Mouse (Mus musculus) midbrain, embryonic 10.5 days (tissue): ENCODE measurements around the gene Eddm3b. TPM values are rescaled to one million over a fixed set of nuclear protein-coding genes. Genes with fewer than 3 reads are reported as not detected.
A peak's percentile ranks its signal among the peaks of the same experiment; 100 is the strongest.

Experiments
- DNase-seq: peaks from one replicate; pipeline ENCODE4 v3.0.0-alpha.2; 2017; ENCODE audit warnings: low spot score
- H3K27ac ChIP-seq: fragments of 300-500 bp; sonication (generic); replicated peaks from 2 replicates; pipeline ENCODE4 v1.5.1; 2016; ENCODE audit warnings: mild to moderate bottlenecking
- H3K27me3 ChIP-seq: fragments of 300-500 bp; sonication (generic); 2 replicates; pipeline ENCODE4 v1.6.1; 2016; ENCODE audit warnings: low read depth, mild to moderate bottlenecking; ENCODE audit not compliant: poor library complexity, severe bottlenecking
- H3K36me3 ChIP-seq: fragments of 300-500 bp; sonication (generic); 2 replicates; pipeline ENCODE4 v1.6.1; 2016; ENCODE audit warnings: mild to moderate bottlenecking, moderate library complexity
- H3K4me1 ChIP-seq: fragments of 300-500 bp; sonication (generic); 2 replicates; pipeline ENCODE4 v1.6.1; 2016
- H3K4me3 ChIP-seq: fragments of 300-500 bp; sonication (generic); 2 replicates; pipeline ENCODE4 v1.5.1; 2016; ENCODE audit warnings: mild to moderate bottlenecking, moderate library complexity
- H3K9me3 ChIP-seq: fragments of 300-500 bp; sonication (generic); replicated peaks from 2 replicates; pipeline ENCODE4 v1.6.1; 2016; ENCODE audit warnings: mild to moderate bottlenecking
- WGBS: fragments of 180-500 bp; shearing (Covaris S2); methylation state at CpG from one replicate; pipeline ENCODE4 v1.1.7; 2016; 5-methylcytosine and 5-hydroxymethylcytosine counted together
- polyA plus RNA-seq: library from polyadenylated mRNA; unstranded; fragments of >200 nt; fragmentation: Nextera tagmentation; extraction: Ambion mirVana; gene quantifications from 2 replicates; pipeline ENCODE4 v1.2.1, GENCODE M21; 2016

Gene Eddm3b
- polyA plus RNA-seq, 1 experiment from 2014 or later = 0.16 TPM

DNA sequence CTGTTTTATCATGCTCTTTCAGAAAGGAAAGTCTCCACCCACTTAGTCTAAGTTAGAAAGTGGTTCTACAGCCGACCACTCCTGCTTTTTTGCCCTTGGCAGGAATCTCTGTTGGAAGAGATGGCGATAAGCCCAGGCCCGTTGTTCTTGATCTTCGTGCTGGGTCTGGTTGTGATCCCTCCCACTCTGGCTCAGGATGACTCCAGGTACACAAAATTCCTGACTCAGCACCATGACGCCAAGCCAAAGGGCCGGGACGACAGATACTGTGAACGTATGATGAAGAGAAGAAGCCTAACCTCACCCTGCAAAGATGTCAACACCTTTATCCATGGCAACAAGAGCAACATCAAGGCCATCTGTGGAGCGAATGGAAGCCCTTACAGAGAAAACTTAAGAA is 12.9 kb upstream of the Eddm3b start:
- H3K27ac ChIP-seq = no peak overlapping the region
- no peaks in the 10 kb centered on the region for H3K4me1 ChIP-seq
- no peaks in the 10 kb centered on the region for H3K36me3 ChIP-seq
- WGBS = 87% methylated on average over 9 of the region's 9 CpGs
- no peaks in the 10 kb centered on the region for H3K27me3 ChIP-seq
- no peak overlapping the region for H3K4me3 ChIP-seq
- H3K9me3 ChIP-seq = no peaks in the 10 kb centered on the region
- no peak for DNase-seq

DNA sequence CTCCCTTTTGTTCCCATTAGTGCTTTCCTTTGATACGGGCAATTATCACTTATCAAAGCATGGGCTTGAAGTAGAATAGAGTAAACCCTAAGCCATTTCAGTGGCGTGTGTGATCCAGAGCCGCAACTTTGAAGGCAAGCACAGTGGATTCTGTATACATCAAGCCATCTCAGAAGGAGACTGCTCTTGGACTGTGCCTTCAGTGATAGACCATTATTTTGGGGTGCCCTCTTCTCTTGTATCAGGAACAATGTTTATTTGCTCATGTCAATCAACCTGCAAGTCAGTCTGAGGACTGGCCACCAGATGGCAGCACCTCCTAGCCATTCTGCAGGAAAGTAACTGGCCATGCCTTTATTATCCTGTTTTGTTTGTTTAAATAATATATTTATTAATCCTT is 11.0 kb upstream of the Eddm3b start:
- peak; percentile 61 for DNase-seq
- H3K4me3 ChIP-seq = no peak overlapping the region
- H3K9me3 ChIP-seq = no peaks in the 10 kb centered on the region
- 68% methylated on average over 3 of the region's 3 CpGs for WGBS
- no peaks in the 10 kb centered on the region for H3K27me3 ChIP-seq
- no peaks in the 10 kb centered on the region for H3K4me1 ChIP-seq
- no peaks in the 10 kb centered on the region for H3K36me3 ChIP-seq
- H3K27ac ChIP-seq = no peak overlapping the region

DNA sequence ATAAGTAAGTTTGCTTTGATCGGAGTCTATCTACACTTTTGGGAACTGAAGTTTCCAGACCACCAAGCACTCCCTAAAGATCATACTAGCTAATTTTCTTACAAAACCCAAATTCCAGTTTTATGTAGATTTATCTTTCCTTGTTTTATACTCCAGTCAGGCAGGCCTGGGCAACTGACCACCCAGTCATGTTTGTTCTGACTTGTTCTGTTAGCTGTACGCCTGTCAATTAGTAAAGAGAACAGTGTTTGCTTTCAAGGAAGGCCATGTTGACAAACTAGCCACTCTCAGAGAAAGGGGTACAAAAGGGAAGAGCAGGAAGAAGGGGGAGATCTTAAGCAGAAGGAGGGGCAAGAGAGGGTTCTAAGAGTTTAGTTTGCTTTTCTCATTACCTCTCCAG is 9.9 kb upstream of the Eddm3b start:
- H3K9me3 ChIP-seq = no peaks in the 10 kb centered on the region
- no peaks in the 10 kb centered on the region for H3K36me3 ChIP-seq
- no peak for DNase-seq
- 96% methylated on average over 2 of the region's 2 CpGs for WGBS
- no peak overlapping the region for H3K4me3 ChIP-seq
- H3K27me3 ChIP-seq = no peaks in the 10 kb centered on the region
- H3K27ac ChIP-seq = no peak overlapping the region
- no peaks in the 10 kb centered on the region for H3K4me1 ChIP-seq

DNA sequence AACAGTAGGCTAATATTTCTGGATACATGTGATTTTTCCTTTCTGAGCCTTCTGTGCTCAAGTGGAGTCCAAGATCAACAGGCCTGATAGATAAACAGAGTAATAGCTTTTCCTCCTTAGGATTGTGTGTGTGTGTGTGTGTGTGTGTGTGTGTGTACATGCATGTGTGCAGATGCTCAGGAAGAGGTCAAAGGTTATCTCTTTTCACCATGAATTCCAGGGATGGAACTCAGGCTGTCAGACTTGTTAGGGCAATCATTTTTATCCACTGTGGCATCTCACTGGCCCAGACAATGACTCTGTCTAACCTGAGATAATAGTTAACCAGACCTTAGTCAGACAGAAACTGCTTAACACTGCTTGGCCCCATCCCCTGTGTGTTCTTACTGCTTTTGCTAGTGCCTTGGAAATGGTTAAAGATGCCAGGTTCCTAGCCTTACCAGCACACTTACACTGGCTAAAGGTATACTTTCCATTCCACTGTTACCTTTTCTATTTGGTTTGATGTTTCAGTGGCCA is 7.7 kb upstream of the Eddm3b start:
- no peaks in the 10 kb centered on the region for H3K4me1 ChIP-seq
- no peak overlapping the region for H3K4me3 ChIP-seq
- H3K27me3 ChIP-seq = no peaks in the 10 kb centered on the region
- no peak for DNase-seq
- no peaks in the 10 kb centered on the region for H3K36me3 ChIP-seq
- H3K27ac ChIP-seq = no peak overlapping the region
- H3K9me3 ChIP-seq = no peaks in the 10 kb centered on the region

DNA sequence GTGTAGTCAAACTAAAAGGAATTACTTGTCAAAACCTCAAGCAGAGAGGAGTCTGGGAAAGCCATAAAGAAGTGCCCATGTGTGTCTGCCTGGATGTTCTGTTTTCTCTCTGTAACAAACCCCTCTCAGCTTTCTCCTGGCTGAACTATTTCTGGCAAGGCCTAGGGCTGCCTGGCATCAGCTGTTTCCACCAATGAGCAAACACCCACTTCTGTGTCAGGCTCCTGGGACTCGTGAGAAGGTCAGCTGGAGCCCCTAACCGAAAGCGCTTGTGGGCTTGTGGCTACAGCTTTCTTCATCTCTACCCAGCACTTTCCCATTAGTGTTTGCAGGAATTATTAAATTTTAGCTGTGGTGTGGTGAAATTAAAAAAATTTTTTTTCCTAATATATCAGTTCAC is 2.3 kb upstream of the Eddm3b start:
- H3K9me3 ChIP-seq = no peaks in the 10 kb centered on the region
- H3K4me3 ChIP-seq = no peak overlapping the region
- WGBS = 82% methylated on average over 3 of the region's 3 CpGs
- no peaks in the 10 kb centered on the region for H3K36me3 ChIP-seq
- no peak overlapping the region for H3K27ac ChIP-seq
- DNase-seq = no peak
- no peaks in the 10 kb centered on the region for H3K27me3 ChIP-seq
- H3K4me1 ChIP-seq = peaks cover 7% of the 10 kb centered on the region; the same call in 1 of the 2 replicates

DNA sequence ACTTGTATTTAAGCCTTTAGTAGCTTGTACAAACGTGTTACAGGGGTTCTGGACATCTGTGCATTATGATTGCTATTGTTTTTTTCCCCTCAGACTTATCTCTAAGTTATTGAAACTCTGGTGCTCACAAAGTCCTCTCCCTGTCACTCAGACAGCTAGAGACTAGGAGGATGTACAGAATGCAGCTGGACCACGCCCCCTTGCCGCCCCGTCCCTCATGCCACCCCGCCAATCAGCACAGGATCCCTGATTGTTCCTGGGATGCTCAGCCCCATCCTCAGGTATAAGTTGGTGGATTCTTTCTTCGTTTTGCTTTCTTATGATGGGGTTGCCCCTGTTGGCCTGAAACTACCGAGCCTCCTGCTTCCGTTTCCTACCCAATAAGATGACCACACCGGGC is 750 bp upstream of the Eddm3b start:
- 39% methylated on average over 9 of the region's 9 CpGs for WGBS
- no peaks in the 10 kb centered on the region for H3K36me3 ChIP-seq
- H3K4me1 ChIP-seq = peaks cover 7% of the 10 kb centered on the region; the same call in 1 of the 2 replicates
- DNase-seq = no peak
- H3K4me3 ChIP-seq = no peak overlapping the region
- H3K27ac ChIP-seq = no peak overlapping the region
- H3K27me3 ChIP-seq = no peaks in the 10 kb centered on the region
- no peaks in the 10 kb centered on the region for H3K9me3 ChIP-seq

DNA sequence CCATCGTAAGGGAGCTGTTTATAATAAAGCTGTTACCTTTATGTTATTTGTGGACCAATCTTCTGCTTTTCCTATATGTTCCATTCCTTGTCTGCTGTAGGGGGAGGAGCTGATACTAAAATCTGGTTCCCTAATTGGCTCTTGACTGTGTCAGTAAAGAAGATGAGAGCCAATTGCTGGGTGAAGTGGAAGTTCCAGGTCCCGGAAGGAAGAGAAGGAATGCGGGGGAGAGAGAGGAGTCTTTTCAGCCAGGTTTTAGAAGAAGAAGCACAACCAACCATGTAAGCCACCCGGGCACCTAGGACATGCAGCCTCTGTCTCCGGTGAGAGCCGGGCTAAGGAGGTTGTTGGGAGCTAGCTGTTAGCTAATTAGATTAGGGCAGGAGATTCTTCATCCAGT is 11.5 kb downstream of the Eddm3b start:
- Histone ChIP-seq H3K4me1 (peaks cover 4% of the 10 kb centered on the region; the same call in 1 of the 2 replicates), H3K27me3 (no peaks in the 10 kb centered on the region), H3K4me3 (no peak overlapping the region), H3K9me3 (no peaks in the 10 kb centered on the region), H3K36me3 (no peaks in the 10 kb centered on the region), H3K27ac (no peak overlapping the region)
- no peak for DNase-seq
- 86% methylated on average over 6 of the region's 6 CpGs for WGBS

DNA sequence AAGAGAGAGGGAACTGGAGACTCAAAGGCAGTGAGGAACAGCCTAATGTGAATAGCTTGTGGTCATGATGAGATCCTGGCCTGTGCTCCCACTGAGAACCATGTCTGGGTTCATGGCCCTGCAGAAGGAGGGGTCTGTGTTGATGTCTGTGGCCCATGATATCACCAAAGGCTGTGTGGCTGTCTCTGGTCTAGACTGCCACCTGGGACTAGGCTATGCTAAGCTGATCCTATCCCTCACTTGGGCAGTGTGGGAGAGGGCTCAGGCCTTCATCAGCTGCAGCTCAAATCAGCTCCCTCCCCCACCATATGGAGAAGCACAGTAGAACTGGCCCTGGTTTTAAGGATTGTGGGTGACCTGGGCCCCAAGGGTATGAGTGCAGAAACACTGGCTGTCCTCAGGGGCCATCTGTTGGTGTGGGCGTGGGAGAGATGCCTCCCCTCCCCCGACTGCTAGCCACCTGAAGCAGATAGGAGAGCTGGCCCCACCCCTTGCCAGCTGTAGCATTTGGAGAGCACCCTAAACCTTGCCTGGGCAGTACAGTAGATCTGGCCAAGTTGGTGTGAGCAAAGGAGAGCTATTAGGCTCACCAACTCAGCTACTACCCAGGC is 13.5 kb downstream of the Eddm3b start:
- WGBS = 74% methylated on average over 2 of the region's 2 CpGs
- Histone ChIP-seq H3K4me1 (no peaks in the 10 kb centered on the region), H3K27ac (no peak overlapping the region), H3K4me3 (no peak overlapping the region), H3K27me3 (no peaks in the 10 kb centered on the region), H3K9me3 (no peaks in the 10 kb centered on the region), H3K36me3 (no peaks in the 10 kb centered on the region)
- no peak for DNase-seq

DNA sequence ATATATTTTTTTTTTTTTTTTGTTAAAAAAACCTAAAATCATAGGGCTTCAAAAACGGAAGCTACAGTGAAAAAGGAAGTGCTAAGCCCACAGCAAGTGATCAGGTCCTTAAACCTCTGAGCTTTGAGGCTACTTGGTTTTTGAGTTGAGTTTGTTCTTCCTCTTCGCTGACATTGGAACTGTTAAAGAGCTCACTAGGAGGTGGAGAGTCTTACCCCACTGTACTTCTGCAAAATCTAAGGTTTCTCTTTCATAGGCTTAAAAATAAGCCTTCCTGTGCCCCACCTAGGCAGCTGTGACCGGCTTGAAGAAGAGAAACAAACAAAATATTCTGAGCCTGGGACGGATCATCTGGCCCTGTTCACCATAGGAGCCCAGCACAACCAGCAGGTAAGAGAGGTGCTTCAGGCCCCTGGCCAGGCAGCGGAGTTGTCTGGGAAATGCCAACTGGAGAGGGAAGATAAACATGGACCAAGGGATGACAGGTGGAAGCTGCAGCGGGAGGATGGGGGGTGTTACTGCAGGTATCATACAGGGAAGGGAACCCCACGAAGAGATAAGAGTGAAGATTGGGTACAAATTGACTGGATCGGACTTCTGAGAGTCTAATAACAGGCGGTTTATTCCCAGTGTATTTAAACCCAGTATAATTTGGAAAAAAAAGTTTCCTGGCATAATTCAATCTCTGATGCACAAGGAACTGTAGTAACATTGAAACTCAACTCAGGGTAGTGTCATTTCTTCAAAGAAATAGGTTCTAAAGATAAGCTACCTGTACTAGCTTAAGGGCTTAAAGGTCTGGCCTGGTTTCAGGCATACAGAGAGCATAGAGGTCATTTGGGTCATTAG is 14.8 kb downstream of the Eddm3b start:
- no peak overlapping the region for H3K27ac ChIP-seq
- no peaks in the 10 kb centered on the region for H3K9me3 ChIP-seq
- H3K4me1 ChIP-seq = no peaks in the 10 kb centered on the region
- WGBS = 90% methylated on average over 9 of the region's 9 CpGs
- no peak for DNase-seq
- no peak overlapping the region for H3K4me3 ChIP-seq
- no peaks in the 10 kb centered on the region for H3K36me3 ChIP-seq
- H3K27me3 ChIP-seq = no peaks in the 10 kb centered on the region

DNA sequence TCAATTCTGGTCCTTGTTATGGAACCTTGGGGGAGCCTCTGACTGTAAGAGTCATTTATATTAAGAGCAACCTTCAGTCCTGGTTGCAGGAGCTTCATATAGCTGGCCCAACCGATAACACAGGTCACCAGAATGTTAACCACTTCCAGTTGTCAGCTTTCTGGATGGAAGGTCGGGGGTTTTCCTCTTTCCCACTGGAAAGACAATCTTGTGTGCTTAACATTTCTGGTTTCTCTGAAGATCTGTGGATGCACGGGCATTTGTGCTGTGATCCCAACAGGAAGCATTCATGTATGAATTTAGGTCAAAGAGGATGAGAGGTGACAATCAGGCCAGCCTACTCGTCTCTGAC is 15.4 kb downstream of the Eddm3b start:
- no peak overlapping the region for H3K27ac ChIP-seq
- 75% methylated on average over 4 of the region's 4 CpGs for WGBS
- DNase-seq = no peak

DNA sequence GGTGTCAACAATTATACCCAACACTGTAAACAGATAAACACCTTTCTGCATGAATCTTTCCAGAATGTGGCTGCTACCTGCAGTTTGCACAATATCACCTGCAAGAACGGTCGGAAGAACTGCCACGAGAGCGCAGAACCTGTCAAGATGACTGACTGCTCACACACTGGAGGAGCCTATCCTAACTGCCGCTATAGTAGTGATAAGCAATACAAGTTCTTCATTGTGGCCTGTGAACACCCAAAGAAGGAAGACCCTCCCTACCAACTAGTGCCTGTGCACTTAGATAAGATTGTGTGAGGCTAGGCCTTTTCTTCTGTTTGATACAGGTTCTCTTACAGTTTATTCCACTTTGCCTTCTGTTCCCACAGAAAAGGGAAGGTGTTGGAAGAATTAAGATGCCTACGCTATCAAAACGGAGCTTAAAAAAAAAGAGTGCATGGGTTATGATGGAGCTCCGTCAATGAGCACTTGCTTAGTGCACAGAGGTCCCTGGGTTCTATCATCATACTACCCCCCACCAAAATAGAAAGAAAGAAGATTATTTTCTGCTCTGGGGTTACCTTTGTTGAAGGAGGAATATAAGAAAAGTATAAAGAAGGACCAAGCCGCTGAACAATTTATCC is 16.2 kb downstream of the Eddm3b start:
- Histone ChIP-seq H3K27me3 (no peaks in the 10 kb centered on the region), H3K4me1 (no peaks in the 10 kb centered on the region), H3K9me3 (no peaks in the 10 kb centered on the region), H3K27ac (no peak overlapping the region), H3K4me3 (no peak overlapping the region), H3K36me3 (no peaks in the 10 kb centered on the region)
- no peak for DNase-seq
- WGBS = 94% methylated on average over 9 of the region's 9 CpGs

More for the DNA sequence above, 15.4 kb downstream of the Eddm3b start:
- no peaks in the 10 kb centered on the region for H3K4me1 ChIP-seq
- H3K4me3 ChIP-seq = no peak overlapping the region
- H3K27me3 ChIP-seq = no peaks in the 10 kb centered on the region
- H3K36me3 ChIP-seq = no peaks in the 10 kb centered on the region
- H3K9me3 ChIP-seq = no peaks in the 10 kb centered on the region

DNA sequence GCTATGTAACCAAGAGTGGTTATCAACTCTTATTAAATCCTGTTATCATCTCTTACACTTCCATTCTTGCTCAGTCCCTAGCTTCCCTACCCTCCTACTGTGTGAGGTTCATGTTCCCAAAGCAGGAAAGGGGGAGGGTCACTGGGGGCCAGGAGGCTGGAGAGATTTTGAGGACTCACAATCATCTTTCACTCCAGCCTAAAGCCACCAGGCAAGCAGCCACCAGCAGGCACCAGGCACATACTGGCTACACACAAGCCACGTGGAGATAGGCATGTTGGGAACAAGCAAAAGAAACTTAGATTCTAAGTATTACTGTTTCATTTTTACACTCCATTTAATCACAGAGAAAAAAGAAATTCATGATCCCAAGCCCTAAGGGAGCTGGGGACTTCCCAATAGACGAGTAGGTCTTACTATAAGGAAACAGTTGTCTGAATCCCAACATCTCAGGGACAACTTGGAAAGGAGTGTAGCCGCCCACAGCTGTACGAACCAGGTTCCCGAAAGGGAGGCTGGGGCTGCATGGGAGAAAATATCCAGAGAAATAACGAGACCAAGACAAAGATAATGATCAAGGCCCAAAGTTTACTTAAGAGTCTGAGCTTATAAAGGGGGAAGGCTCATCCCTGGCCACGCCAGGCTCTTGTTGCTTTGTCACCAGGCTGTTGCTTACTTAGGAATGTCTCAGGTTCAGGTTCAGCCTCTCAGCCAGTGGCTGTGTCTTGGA is 17.0 kb downstream of the Eddm3b start:
- Histone ChIP-seq H3K4me1 (no peaks in the 10 kb centered on the region), H3K27ac (no peak overlapping the region), H3K9me3 (no peaks in the 10 kb centered on the region), H3K36me3 (no peaks in the 10 kb centered on the region), H3K27me3 (no peaks in the 10 kb centered on the region), H3K4me3 (no peak overlapping the region)
- WGBS = 79% methylated on average over 7 of the region's 7 CpGs
- no peak for DNase-seq
